Mouse (Mus musculus) myocyte (in vitro differentiated cells): ENCODE measurements around the gene Rpl37a.

Experiments used
- CEBPB ChIP-seq: IDR thresholded peaks from 2 replicates; pipeline ENCODE4 v1.6.1; 2011; ENCODE audit warnings: mild to moderate bottlenecking, moderate library complexity; ENCODE audit not compliant: poor library complexity, insufficient read depth, severe bottlenecking
- E2F4 ChIP-seq: IDR thresholded peaks from one replicate; pipeline ENCODE4 v1.6.1; 2011; ENCODE audit warnings: mild to moderate bottlenecking, control low read depth, moderate library complexity; ENCODE audit not compliant: insufficient read depth
- MAX ChIP-seq: IDR thresholded peaks from one replicate; pipeline ENCODE4 v1.6.1; 2011; ENCODE audit warnings: low read depth, mild to moderate bottlenecking, control low read depth
- MYOD1 ChIP-seq, 3 experiments: IDR thresholded peaks; one replicate each; pipeline ENCODE4 v1.6.1; 2011; ENCODE audit warnings: control low read depth in 2 of 3, low read depth in 2 of 3, mild to moderate bottlenecking in 2 of 3, moderate library complexity in 1 of 3; ENCODE audit not compliant: insufficient read length in 2 of 3, control insufficient read depth in 1 of 3
- MYOG ChIP-seq, 3 experiments: IDR thresholded peaks; one replicate each; pipeline ENCODE4 v1.6.1; 2011; ENCODE audit warnings: control low read depth in 2 of 3, low read depth in 2 of 3, mild to moderate bottlenecking in 2 of 3; ENCODE audit not compliant: insufficient read length in 2 of 3, control insufficient read depth in 1 of 3, insufficient read depth in 1 of 3
- POLR2A ChIP-seq: IDR thresholded peaks from one replicate; pipeline ENCODE4 v1.6.1; 2011; ENCODE audit warnings: low read depth, mild to moderate bottlenecking, control low read depth, moderate library complexity; ENCODE audit not compliant: insufficient read length
- POLR2AphosphoS2 ChIP-seq: IDR thresholded peaks from one replicate; pipeline ENCODE4 v1.6.1; 2011; ENCODE audit warnings: low read depth, control low read depth; ENCODE audit not compliant: insufficient read length
- SRF ChIP-seq: IDR thresholded peaks from one replicate; pipeline ENCODE4 v1.6.1; 2011; ENCODE audit warnings: low read depth; ENCODE audit not compliant: control insufficient read depth, insufficient read length
- TCF12 ChIP-seq: IDR thresholded peaks from one replicate; pipeline ENCODE4 v1.6.1; 2011; ENCODE audit warnings: mild to moderate bottlenecking, control low read depth; ENCODE audit not compliant: poor library complexity, insufficient read depth, severe bottlenecking
- USF1 ChIP-seq: IDR thresholded peaks from one replicate; pipeline ENCODE4 v1.6.1; 2011; ENCODE audit warnings: low read depth, mild to moderate bottlenecking, control low read depth, moderate library complexity

GRCm38 (mm10) chr1:72725941-72726340, 14.9 kb downstream of the Rpl37a start:
- TF ChIP-seq POLR2A (no peak), MYOD1 (IDR thresholded peaks at IDR 0.05; ENCODE audit: control insufficient read depth in 1 of 3, insufficient read length in 2 of 3, low read depth in 2 of 3) (no peak), CEBPB (no peak), TCF12 (no peak), USF1 (no peak), MAX (no peak), SRF (no peak), MYOG (IDR thresholded peaks at IDR 0.05; ENCODE audit: control insufficient read depth in 1 of 3, insufficient read depth in 1 of 3, insufficient read length in 2 of 3, low read depth in 2 of 3) (no peak), E2F4 (no peak), POLR2AphosphoS2 (no peak)
